Mouse (Mus musculus) stomach, postnatal 0 days (tissue): Measurements from ENCODE around the gene Mrps18c.

Experiments used
- CTCF ChIP-seq: IDR thresholded peaks from 2 replicates; pipeline ENCODE4 v1.5.1; 2016; ENCODE audit warnings: antibody characterized with exemption, low read depth, mild to moderate bottlenecking, moderate library complexity
- EP300 ChIP-seq: optimal IDR thresholded peaks from 2 replicates; pipeline ENCODE3; 2016; ENCODE audit warnings: antibody characterized with exemption

DNA sequence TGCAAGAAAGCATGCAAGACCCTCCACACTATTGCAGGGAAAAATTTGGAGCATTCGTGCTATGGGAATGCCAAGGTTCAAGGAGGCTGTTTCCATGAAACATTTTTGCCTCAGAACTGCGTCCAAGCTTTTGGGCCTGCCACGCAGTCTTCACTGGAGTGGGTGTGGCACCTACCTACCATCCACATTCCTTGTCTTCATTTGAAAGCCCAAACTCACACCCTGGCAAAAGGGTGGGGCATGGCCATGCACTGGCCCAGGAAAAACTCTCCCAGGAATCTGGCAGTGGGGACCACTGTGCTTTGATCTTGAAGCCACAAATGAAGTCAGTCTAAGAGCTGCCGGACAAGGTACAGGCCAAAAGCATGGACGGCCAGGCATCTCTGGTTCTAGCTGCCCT lies 40.3 kb upstream of the Mrps18c start:
- TF ChIP-seq CTCF (no peak), EP300 (no peak)
